Mouse (Mus musculus) common myeloid progenitor, adult 5-6 weeks (primary cell): ENCODE results near the gene Mgmt. TPM values are rescaled to one million over a fixed set of nuclear protein-coding genes. Genes with fewer than 3 reads are reported as not detected.

Source experiments
- ATAC-seq: replicated peaks from 2 replicates; pipeline ENCODE4 v1.8.0; 2016; ENCODE audit warnings: low read depth, mild to moderate bottlenecking, moderate TSS enrichment, inconsistent platforms; ENCODE audit not compliant: poor library complexity, severe bottlenecking
- total RNA-seq: library from RNA; stranded (forward); fragments of 200-1000, 187-1606 nt; gene quantifications from 2 replicates; pipeline ENCODE4 v1.2.3, GENCODE M21; 2017

The Mgmt gene
- total RNA-seq, 1 experiment from 2014 or later = 4.9 TPM

GRCm38 (mm10) chr7:136898005-136898404 lies 3.6 kb downstream of the Mgmt start:
- ATAC-seq = no peak

DNA sequence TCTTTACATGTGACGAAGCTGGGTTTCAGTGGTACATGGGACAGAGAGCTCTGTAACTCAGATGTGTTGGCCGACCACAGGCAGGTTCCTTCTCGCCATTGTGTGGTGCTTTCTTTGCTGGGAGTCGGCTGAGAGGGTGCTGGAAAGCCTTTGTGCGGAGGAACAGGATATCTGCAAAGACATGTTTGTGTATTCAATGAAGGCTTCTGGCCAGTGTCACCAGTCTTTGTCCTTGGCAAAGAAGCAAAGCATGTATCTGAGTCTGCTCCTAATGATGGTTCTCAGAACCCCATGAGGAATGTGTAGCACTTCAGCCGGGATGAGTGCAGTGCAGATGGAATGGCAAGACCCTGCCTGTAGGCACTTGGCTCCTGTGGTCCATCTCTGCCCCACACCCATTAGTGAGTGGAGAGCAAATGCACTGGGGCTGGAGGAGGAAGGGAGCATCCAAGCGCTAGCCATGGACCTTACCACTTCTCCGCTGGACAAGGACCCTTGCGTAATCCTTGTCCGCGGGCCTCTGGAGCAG lies 14.3 kb downstream of the Mgmt start:
- no peak for ATAC-seq

GRCm38 (mm10) chr7:136912901-136913300 lies 18.5 kb downstream of the Mgmt start:
- no peak for ATAC-seq

- ATAC-seq = no peak
Observed at GRCm38 (mm10) chr7:136916021-136916420, 21.6 kb downstream of the Mgmt start.

- ATAC-seq = no peak
Observed at GRCm38 (mm10) chr7:136920976-136921755, 26.8 kb downstream of the Mgmt start.

DNA sequence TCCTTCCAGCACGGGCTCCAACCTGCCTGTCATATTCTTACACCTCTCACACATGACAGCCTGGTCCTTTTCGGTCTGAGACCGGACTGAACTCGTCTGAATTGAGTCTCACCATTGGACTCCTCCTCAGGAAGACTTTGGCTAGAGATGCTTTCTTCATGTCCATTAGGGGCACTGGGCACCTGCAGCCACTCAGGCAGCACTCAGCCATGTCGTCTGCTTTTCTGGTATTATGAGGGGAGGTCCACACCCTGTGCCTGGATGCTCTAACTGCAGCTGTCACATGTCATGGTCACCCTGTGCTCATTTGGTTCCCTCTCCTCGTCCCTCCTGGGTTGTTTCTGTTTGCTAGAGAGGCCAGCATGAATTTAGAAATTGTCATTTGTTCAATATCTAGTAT lies 27.8 kb downstream of the Mgmt start:
- no peak for ATAC-seq

DNA sequence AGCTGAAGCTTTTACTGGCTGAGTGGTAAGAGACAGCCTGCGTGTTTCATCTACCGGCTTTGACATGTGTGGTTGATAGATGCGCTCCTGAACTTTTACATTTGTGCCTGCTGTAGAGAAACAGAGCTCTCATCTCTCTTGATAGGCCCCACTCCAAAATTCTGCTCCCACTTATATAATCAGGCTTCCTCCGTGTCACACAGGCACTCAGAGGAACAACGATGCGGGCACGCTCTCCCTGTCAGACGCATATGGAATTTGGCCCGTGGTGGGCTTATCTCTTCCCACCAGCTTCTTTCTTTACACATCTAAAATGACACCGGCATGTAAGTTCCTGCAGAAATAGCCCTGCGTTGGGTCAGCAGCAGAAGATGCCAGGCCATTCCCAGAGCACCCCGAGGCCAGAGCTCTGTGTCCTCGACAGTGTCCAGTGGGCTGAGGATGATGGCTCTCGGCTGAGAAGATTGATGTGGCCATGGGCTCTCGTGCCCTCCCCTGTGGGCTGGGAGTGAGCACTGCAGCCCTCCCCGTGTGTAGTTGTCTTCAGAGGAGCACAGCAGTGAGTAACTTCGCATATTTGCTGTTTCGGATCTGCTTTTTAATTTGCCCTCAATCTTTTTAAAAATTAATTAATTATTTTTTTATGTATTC lies 30.3 kb downstream of the Mgmt start:
- ATAC-seq = peak; percentile 80

GRCm38 (mm10) chr7:136926178-136926577 lies 31.8 kb downstream of the Mgmt start:
- no peak for ATAC-seq

DNA sequence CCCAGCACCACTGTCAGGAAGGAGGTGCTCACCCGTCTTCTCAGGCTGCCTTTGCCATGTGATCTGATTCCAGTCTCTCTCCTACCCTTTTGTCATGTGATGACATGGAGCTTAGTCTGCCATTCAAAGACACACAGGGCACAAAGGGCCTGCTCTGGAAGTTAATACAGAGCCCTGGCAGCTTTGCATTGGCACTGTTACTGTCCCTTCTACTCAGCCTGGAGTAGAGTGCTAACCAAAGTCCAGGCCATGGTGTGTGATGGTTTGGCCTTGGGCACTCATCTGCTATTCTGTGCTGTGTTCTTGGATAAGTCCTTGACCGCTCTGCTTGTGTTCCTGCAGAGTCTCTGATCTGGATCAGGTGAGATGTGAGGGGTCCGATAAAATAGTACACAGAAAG lies 36.0 kb downstream of the Mgmt start:
- ATAC-seq = no peak

DNA sequence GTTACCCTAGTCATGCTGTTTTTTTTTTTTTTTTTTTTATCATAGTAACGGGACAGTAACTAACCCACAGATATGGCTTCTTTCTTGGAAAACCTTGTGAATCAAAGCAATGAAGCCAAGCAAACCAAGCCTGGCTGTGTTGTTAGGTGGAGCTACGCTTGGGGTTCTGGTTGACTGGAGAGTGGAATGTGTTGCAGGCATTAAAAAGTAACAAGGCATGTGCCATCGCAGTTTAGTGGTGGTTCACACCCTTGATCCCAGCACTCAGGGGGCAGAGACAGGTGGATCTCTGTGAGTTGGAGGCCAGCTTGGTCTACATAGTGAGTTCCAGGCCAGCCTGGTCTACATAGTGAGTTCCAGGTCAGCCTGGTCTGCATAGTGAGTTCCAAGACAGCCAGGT lies 39.0 kb downstream of the Mgmt start:
- no peak for ATAC-seq

DNA sequence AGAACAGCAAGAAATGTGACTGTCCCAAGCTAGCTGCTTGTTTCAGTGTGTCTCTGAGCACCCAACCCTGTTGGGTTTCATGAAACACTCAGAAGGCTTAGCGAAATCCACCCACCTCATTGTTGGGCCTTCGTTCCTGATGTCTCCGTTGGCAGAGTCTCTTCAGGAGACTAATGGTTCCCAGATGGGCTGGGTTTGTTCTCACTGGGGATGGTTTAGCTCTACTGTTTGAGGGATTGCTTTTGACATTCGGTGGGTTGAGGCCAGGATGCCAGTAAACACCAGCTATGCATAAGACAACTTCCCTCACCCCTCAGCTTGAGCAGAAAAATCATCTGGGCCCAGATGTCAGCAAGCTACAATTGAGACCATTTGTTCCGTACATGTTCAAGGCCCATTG lies 39.9 kb downstream of the Mgmt start:
- ATAC-seq = no peak

DNA sequence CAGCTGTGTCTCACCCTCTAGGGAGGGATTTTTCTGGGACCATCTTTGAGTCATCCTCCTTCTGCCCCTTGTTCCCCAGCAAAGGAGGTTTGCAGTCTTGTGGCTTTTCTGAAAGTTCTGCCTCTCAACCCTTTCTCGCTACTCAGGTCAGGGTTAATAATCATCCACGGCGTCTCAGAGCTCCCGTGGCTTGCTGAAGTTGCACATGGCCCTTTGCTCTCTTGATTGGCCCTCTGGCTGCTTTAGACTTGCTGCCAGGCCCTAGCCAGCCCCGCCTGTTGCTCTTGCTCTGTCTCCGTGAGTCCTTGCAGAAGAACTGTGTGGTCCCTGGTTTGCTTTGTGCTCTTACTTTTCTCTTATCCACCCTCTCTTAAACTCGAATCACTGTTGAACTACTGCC lies 40.4 kb downstream of the Mgmt start:
- no peak for ATAC-seq

GRCm38 (mm10) chr7:136938371-136938770 lies 44.0 kb downstream of the Mgmt start:
- ATAC-seq = no peak

DNA sequence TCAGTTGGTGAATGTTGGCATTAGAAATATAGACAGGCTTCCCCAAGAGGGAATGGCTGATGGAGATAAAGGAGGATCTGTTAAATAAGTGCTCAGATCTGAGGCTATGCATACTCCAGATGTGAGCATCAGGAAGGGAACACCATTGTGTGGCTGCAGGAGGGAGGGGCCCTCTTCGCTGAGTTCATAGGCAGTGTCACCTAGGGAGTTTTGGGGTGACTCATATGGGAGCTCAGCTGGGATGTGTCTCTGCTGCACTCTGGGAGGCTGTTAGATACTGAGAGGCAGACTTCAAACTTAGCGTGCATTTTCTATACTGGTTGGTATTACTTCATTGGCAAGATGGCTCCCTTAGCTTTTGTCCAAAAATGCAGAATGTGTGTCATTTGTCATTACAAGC lies 48.0 kb downstream of the Mgmt start:
- ATAC-seq = no peak

DNA sequence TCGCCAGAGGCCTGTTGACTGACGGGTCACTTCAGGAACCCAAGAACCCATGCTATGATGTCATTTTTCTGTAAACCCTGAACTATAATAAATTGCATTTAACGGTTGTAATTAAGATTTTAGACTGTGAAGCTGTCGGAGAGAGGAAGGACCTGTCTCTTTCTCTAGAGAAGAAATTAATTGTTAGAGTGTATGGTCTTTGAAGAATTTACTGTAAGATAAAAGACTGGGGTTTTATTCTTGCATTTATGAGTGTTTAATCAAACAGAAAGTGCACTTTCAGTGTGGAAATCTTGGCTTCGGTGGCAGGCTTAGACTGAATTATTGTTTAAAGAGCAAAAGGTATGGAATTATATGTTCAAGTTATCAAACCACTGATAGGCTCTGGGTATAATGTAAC lies 49.5 kb downstream of the Mgmt start:
- ATAC-seq = no peak

DNA sequence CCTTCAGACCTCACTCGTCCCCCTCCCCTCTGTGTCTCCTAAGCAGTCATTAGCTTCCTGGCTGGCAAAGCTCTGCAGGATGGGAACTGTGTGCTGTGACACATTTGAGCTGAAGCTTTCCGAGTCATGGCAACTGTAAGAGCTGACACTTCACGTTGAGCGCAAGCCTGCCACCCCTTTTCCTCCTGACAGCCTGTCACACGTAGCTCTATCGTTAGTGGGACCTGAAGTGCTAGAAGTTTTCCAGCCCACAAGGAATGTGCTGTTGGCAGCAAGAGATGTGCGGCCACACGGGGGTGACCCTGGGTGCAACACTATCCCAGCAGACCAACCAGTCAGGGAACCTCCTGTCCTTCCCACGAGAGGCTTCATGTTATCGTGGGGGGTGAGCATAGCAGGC lies 51.3 kb downstream of the Mgmt start:
- no peak for ATAC-seq

GRCm38 (mm10) chr7:136946131-136946530 lies 51.7 kb downstream of the Mgmt start:
- no peak for ATAC-seq

DNA sequence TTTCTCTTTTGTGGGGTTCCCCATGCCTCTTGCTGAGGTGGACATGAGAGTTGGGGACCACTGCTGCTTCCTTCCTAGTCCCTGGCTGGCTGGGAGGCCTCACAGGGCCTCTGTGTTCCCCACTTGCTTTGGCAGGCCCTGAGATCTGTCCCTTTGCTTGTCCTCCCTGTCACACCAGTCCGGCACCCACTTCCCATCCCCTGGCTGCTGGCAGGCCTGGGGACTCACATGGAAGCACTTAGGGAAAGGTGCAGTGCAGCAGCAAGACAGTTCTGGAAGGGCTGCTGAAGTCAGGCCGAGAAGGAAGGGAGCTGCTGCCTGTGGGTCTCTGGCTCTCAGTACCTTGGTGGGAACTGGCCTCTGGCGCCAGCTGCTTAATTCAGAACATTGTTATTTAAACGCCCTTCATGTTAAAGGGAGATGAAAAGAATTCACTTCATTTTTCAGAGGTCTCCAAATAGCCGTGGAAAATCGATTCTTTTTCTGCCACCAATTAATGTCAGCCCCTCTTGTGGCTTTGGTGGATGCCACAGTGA lies 53.9 kb downstream of the Mgmt start:
- no peak for ATAC-seq

DNA sequence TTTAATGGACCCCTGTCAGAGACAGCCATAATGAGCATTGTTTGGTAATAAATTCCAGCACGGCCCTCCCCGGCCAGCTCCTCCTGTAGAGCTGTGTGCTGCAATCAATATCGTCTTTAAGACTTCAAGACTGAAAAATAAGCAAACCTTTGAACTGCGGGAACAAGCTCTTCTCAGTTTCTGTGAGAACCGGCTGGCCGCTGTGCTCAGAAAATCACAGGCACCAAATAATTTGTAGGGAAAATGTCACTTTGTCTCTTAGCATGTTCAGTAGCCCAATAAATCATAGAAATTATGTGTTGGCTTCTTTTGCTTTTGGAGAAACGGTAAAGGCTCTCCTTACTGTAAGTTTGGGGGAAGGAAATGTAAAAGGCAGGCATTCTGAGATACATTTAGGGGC lies 58.2 kb downstream of the Mgmt start:
- ATAC-seq = no peak

DNA sequence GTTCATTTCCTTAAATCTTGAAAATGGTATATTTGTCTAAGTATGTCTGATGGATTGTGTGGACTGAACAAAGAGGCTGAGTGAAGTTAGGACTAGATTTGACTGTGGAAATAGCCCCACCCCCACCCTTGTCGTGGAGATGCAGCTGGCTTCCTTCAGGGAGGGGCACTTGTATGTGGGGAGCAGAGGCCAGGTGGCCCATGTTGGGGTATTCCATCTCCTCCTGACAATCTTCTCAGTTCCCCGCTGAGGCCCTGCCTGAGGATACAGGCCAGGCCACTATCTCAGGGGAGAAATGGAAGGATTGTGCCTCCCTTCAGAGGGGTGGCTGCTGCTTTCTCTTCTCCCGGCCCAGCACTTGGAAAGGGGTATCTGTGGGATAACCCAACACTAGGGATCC lies 58.8 kb downstream of the Mgmt start:
- ATAC-seq = no peak

DNA sequence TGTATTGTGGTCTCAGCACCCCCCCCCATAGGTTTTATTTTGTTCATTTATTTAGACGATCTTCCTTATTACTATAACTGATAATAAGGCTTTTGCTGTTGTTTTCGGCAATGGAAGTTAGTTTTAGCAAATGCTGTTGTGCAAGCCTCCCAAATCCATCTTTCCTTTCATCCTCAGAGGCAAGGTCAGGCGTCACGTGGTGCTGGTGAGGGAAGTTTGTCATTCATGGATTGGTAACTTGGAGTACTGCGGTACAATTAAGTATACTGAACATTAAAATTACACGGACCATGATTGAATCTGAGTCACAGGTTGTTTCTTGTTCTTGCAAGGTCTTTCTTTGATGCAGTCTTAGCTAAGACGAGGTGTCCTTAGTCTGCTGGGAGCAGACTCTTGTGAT lies 77.9 kb downstream of the Mgmt start:
- no peak for ATAC-seq
